Mouse (Mus musculus) megakaryocyte, embryonic 14.5 days (primary cell): Measurements from ENCODE around the gene Otud5.

Experiments
- FLI1 ChIP-seq: IDR thresholded peaks from 2 replicates; pipeline ENCODE4 v1.6.1; 2012; ENCODE audit warnings: low read length, inconsistent platforms, mixed read lengths
- GATA1 ChIP-seq: IDR thresholded peaks from 3 replicates; pipeline ENCODE4 v1.6.1; 2012; ENCODE audit warnings: mixed read lengths, low read length, inconsistent platforms, borderline replicate concordance

GRCm38 (mm10) chrX:7837146-7837545 lies 4.0 kb upstream of the Otud5 start:
- TF ChIP-seq GATA1, result no peak
- no peak for TF ChIP-seq FLI1
